Mouse (Mus musculus) hindbrain, embryonic 10.5 days (tissue): ENCODE data around the gene Cdk2. TPM values are rescaled to one million over a fixed set of nuclear protein-coding genes. Genes with fewer than 3 reads are reported as not detected.
A peak's percentile ranks its signal among the peaks of the same experiment; 100 is the strongest.
"Not testable (repeated sequence)": the region's sequence is repeated elsewhere in the genome, so short reads cannot be mapped to it uniquely, and the experiment has no call there.

Experiments
- DNase-seq: peaks from one replicate; pipeline ENCODE4 v3.0.0-alpha.2; 2017; ENCODE audit warnings: low spot score
- H3K27ac ChIP-seq: fragments of 300-500 bp; sonication (generic); 2 replicates; pipeline ENCODE4 v1.5.1; 2016; ENCODE audit warnings: mild to moderate bottlenecking, moderate library complexity
- H3K27me3 ChIP-seq: fragments of 300-500 bp; sonication (generic); 2 replicates; pipeline ENCODE4 v1.6.1; 2016; ENCODE audit warnings: mild to moderate bottlenecking; ENCODE audit not compliant: poor library complexity, insufficient read depth, severe bottlenecking
- H3K36me3 ChIP-seq: fragments of 300-500 bp; sonication (generic); 2 replicates; pipeline ENCODE4 v1.6.1; 2016; ENCODE audit warnings: mild to moderate bottlenecking, moderate library complexity
- H3K4me1 ChIP-seq: fragments of 300-500 bp; sonication (generic); replicated peaks from 2 replicates; pipeline ENCODE4 v1.6.1; 2016; ENCODE audit warnings: mild to moderate bottlenecking
- H3K4me3 ChIP-seq: fragments of 300-500 bp; sonication (generic); 2 replicates; pipeline ENCODE4 v1.5.1; 2016; ENCODE audit warnings: mild to moderate bottlenecking, moderate library complexity
- H3K9me3 ChIP-seq: fragments of 300-500 bp; sonication (generic); 2 replicates; pipeline ENCODE4 v1.6.1; 2016; ENCODE audit warnings: mild to moderate bottlenecking, moderate library complexity
- WGBS: fragments of 180-500 bp; shearing (Covaris S2); methylation state at CpG from one replicate; pipeline ENCODE4 v1.1.7; 2016; 5-methylcytosine and 5-hydroxymethylcytosine counted together
- polyA plus RNA-seq: library from polyadenylated mRNA; unstranded; fragments of >200 nt; fragmentation: Nextera tagmentation; extraction: Ambion mirVana; gene quantifications from 2 replicates; pipeline ENCODE4 v1.2.1, GENCODE M21; 2016

The Cdk2 gene
- polyA plus RNA-seq, 1 experiment from 2014 or later: 91.0 TPM

DNA sequence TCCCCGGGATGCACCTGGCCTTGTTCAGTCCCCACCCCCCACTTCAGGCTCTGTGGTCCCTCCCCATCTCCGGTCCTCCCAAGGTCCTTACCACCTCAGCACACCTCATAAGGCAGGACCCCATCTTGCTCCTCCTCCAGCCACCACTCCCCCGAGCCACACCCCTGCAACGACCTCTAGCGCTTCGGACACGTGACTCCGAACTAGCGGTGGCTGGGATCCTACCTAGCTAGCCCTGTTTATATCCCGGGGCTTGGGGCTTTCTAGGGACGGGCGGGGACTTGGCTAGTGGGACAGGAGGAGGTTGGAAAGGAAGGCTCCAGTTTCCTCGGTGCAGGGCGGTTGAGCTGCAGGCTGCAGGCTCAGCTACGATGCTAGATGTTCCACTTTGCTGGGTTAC is 32.6 kb upstream of the Cdk2 start:
- 4% methylated on average over 15 of the region's 15 CpGs for WGBS
- Histone ChIP-seq H3K36me3 (peaks cover 6% of the 10 kb centered on the region; the same call in 1 of the 2 replicates), H3K4me3 (peak overlapping the region; percentile 34), H3K27ac (0 out of 2 replicates have a peak overlapping the region, but pooled peaks have one; percentile 14), H3K27me3 (peaks cover 14% of the 10 kb centered on the region), H3K9me3 (no peaks in the 10 kb centered on the region), H3K4me1 (peaks cover 8% of the 10 kb centered on the region; the same call in 1 of the 2 replicates)
- peak; percentile 24 for DNase-seq

DNA sequence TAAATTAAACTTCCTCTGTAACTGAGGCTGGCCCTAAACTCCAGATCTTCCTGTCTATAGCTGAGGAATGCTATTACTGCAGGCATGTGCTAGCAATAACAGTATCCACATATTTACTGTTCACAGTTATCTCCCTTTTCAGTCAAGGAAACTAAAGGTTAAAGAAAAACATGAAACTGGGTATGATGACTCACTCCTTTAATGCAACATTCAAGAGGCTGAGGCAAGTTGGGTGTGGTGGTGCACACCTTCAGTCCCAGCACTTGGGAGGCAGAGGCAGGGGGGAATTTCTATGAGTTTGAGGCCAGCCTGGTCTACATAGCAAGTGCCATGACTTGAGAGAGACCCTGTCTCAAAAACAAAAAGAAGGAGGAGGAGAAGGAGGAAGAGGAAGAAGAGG is 27.2 kb upstream of the Cdk2 start:
- Histone ChIP-seq H3K4me1 (0 out of 2 replicates have a peak, but pooled peaks cover under 1% of the 10 kb centered on the region), H3K4me3 (no peak overlapping the region), H3K9me3 (no peaks in the 10 kb centered on the region), H3K36me3 (peaks cover 6% of the 10 kb centered on the region; the same call in 1 of the 2 replicates), H3K27me3 (no peaks in the 10 kb centered on the region), H3K27ac (no peak overlapping the region)
- DNase-seq: no peak

DNA sequence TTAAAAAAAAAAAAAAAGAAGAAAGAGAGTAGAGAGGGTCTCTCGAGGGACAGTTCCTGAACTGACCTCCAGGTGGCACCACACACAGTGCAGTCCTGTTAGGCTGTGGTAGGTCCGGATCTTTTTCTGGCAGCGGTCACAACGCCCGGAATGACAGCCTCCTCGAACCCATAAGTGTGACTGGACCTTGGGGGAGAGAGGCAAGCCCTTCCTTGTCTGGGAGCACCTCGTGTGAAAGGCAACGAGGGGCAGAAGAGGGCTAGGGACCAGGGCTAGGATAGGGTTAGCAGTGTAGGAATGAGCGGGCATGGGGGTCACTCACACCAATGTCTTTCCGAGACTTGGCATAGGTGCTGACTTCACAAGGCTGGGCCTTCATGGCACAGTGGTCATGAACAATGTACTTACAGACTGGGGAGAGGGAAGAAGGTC is 26.2 kb upstream of the Cdk2 start:
- DNase-seq: peak; percentile 68
- Histone ChIP-seq H3K36me3 (peaks cover 6% of the 10 kb centered on the region; the same call in 1 of the 2 replicates), H3K4me3 (no peak overlapping the region; the same call in 1 of the 2 replicates), H3K9me3 (no peaks in the 10 kb centered on the region), H3K27ac (no peak overlapping the region), H3K27me3 (no peaks in the 10 kb centered on the region), H3K4me1 (no peaks in the 10 kb centered on the region)
- WGBS: 22% methylated on average over 10 of the region's 10 CpGs

DNA sequence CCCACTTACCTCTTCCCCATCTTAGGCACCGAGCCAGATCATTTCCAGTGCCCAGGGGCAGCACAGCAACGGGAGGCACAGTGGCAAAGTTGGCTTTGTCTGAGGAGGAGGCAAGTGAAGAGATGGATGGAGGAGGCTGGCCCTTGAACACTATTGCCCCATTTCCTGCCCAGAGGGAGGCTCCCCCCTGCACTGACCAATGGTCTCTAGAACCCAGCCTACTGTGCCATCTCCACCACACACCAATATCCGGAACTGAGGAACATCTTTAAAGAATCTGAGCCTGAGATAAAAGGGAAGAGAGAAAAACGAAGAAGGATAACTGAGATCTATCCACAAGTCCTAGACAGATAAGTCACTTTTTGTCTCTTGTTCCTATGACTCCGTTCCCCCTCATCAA is 23.2 kb upstream of the Cdk2 start:
- H3K9me3 ChIP-seq: no peaks in the 10 kb centered on the region
- H3K4me1 ChIP-seq: no peaks in the 10 kb centered on the region
- no peak overlapping the region for H3K4me3 ChIP-seq
- no peaks in the 10 kb centered on the region for H3K27me3 ChIP-seq
- no peak overlapping the region for H3K27ac ChIP-seq
- H3K36me3 ChIP-seq: peaks cover 4% of the 10 kb centered on the region; the same call in 1 of the 2 replicates
- 89% methylated on average over 5 of the region's 5 CpGs for WGBS
- DNase-seq: no peak

DNA sequence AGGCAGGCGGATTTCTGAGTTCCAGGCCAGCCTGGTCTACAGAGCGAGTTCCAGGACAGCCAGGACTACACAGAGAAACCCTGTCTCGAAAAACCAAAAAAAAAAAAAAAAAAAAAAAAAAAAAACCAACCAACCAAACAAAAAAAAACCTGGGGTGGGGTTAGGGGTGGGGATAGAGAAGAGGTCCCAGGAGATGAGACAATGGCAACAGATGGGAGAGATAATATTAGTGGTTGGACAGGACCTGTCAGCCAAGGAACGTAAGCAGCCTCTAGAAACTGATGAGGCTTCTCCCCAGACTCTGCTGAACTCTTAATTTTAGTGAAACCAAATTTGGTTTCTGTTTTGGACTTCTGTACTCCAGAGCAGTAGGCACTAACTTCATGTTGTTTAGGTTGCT is 20.6 kb upstream of the Cdk2 start:
- not testable (repeated sequence) for H3K4me3 ChIP-seq, H3K36me3 ChIP-seq, DNase-seq, H3K27ac ChIP-seq, H3K9me3 ChIP-seq, H3K27me3 ChIP-seq, H3K4me1 ChIP-seq
- 80% methylated on average over 4 of the region's 4 CpGs for WGBS

DNA sequence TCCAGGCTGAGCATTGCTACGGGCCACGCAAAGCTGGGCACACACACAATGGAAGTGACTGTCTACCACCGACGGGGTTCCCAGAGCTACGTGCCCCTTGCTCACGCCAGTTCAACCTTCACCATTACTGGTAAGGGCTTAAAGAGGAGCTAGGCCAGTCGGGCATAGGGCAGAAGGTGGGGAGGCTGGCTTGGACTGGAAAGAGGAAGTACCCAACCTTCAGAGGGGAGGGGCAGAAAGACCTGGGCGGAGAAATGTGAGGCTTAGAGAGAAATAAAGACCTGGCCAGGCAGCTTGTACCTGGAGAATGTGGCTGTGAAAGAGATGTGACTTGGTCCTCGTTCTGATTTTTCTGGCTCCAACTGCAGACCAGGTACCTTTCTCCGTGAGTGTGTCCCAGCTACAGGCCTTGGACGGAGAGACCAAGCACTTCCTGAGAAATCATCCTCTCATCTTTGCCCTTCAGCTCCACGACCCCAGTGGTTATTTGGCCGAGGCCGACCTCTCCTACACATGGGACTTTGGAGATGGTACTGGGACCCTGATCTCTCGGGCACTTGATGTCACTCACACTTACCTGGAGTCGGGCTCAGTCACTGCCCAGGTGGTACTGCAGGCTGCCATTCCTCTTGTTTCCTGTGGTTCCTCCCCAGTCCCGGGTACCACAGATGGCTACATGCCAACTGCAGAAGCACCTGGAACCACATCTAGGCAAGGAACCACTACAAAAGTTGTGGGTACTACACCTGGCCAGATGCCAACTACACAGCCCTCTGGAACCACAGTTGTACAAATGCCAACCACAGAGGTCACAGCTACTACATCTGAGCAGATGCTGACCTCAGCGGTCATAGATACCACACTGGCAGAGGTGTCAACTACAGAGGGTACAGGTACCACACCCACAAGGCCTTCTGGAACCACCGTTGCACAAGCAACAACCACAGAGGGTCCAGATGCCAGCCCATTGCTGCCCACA is 11.0 kb upstream of the Cdk2 start:
- H3K4me1 ChIP-seq: no peaks in the 10 kb centered on the region
- DNase-seq: no peak
- WGBS: 91% methylated on average over 19 of the region's 19 CpGs
- no peak overlapping the region for H3K4me3 ChIP-seq
- no peaks in the 10 kb centered on the region for H3K9me3 ChIP-seq
- H3K27ac ChIP-seq: no peak overlapping the region
- no peaks in the 10 kb centered on the region for H3K27me3 ChIP-seq
- H3K36me3 ChIP-seq: no peaks in the 10 kb centered on the region

DNA sequence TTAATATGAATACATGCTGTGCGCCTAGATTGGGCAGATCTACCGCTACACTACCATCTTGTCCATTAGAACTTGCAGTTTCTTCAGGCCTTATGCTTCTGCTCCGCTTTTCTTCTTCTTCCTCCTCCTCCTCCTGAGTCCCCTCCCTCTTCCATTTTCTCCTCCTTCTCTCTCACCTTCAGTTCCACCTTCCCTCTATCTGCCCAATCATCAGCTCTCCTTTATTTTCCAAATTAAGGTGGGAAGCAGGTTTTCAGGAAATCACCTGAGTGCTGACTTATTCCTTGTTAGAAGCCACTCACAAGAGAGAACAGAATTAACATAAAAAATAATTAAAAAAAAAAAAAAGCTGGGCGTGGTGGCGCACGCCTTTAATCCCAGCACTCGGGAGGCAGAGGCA is 6.5 kb upstream of the Cdk2 start:
- H3K4me1 ChIP-seq, H3K9me3 ChIP-seq, H3K36me3 ChIP-seq, H3K27ac ChIP-seq, H3K4me3 ChIP-seq, DNase-seq, H3K27me3 ChIP-seq: not testable (repeated sequence)
- 95% methylated on average over 7 of the region's 7 CpGs for WGBS

DNA sequence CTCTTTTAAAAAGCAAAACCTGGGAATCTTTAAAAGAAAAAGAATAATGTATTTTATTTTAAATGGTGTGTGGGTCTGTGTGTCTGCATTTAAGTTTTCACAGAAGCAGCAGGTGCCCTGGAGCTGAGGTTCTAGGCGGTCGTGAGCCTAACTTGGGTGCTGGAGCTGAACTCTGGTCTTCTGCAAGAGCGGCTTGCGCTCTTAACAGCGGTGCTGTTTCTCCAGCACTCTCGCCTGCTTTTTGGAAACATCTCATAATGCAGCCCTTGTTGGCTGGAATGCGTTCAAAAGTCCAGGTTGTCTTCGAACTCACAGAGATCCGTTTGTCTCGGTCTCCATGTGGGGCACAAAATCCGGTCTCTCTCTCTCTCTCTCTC is 474 bp upstream of the Cdk2 start:
- no peak for DNase-seq
- WGBS: 12% methylated on average over 11 of the region's 11 CpGs
- Histone ChIP-seq H3K4me3 (peak overlapping the region; percentile 90), H3K4me1 (peaks cover 31% of the 10 kb centered on the region), H3K9me3 (no peaks in the 10 kb centered on the region), H3K27me3 (0 out of 2 replicates have a peak, but pooled peaks cover 2% of the 10 kb centered on the region), H3K36me3 (peaks cover 32% of the 10 kb centered on the region), H3K27ac (peak overlapping the region; percentile 95)

DNA sequence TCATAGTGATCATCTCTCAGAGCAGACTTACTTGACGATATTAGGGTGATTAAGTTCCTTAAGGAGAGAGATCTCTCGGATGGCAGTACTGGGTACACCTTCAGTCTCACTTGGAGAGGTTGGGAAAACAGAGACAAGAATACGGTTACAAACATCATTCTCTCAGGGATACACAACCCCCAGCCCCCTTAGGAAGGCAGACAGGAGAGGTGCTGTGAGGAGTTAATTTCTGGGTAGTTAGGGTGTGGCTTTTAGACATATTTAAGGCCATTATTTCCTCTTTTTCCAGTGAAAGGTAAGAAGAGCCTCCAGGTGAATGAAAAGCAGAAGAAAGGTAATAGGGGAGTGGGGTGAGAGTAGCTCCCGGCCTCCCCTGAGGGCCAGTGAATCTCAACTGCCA is 936 bp downstream of the Cdk2 start, which contains the start of gene Pmel:
Pmel (plus strand) TSS at position 301 of the 400 bp plus-strand sequence.
- H3K27ac ChIP-seq: peak within 1 kb of the TSS; percentile 95
- H3K9me3 ChIP-seq: no peaks in the 10 kb centered on the region
- 32% methylated on average over 4 of the region's 4 CpGs for WGBS
- H3K36me3 ChIP-seq: peaks cover 46% of the 10 kb centered on the region
- 0 out of 2 replicates have a peak, but pooled peaks cover 2% of the 10 kb centered on the region for H3K27me3 ChIP-seq
- H3K4me3 ChIP-seq: peak within 1 kb of the TSS; percentile 90
- no peak for DNase-seq
- H3K4me1 ChIP-seq: peaks cover 31% of the 10 kb centered on the region

DNA sequence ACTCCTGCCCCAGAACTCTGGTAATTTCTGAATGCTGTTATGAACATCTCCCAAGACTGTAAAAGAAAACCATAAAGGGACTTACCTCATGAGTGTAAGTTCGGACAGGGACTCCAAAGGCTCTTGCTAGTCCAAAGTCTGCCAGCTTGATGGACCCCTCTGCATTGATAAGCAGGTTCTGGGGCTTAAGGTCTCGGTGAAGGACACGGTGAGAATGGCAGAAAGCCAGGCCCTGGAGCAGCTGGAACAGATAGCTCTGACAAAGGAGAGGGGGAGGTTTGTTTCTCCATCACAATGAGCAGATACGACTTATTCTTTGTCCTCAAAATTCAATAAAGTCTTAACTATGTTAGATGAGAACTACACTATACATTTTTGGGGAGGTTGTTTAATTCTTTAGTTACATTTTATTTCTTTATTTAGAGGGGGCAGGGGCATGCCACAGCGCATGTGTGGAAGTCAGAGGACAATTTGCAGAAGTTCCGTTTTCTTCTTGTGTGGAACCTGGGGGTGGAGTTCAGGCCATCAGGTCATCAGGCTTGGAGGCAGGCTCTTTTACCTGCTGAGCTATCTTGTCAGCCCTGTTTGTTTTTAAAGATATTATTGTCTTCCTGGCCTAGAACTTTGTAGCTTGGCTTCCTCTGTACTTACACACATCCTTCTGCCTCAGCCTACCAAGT is 2.4 kb downstream of the Cdk2 start:
- Histone ChIP-seq H3K9me3 (no peaks in the 10 kb centered on the region), H3K4me1 (peaks cover 31% of the 10 kb centered on the region), H3K27ac (no peak overlapping the region), H3K4me3 (no peak overlapping the region), H3K36me3 (peaks cover 58% of the 10 kb centered on the region), H3K27me3 (0 out of 2 replicates have a peak, but pooled peaks cover 2% of the 10 kb centered on the region)
- WGBS: 88% methylated on average over 6 of the region's 6 CpGs
- no peak for DNase-seq

DNA sequence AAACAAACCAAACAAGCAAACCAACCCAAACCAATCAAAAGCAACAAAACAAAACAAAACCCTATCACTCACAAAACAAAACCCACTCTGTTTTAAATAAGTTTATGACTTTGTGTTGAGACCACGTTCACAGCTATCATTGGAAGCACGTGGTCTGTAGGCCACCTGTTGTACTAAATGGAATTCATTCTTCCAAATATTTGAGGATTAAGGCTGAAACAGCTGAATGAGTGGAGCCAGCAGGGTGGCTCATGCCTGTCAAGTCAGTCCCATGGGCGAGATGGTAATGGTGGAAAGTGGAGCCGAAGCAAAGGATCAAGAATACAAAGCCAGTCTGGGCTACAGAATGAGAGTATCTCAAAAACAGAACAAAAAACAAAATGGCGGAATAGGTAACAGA is 4.1 kb downstream of the Cdk2 start:
- Histone ChIP-seq H3K4me3 (no peak overlapping the region), H3K36me3 (peaks cover 61% of the 10 kb centered on the region), H3K4me1 (peaks cover 31% of the 10 kb centered on the region), H3K9me3 (no peaks in the 10 kb centered on the region), H3K27ac (no peak overlapping the region), H3K27me3 (no peaks in the 10 kb centered on the region)
- WGBS: 96% methylated on average over 5 of the region's 5 CpGs
- DNase-seq: no peak

DNA sequence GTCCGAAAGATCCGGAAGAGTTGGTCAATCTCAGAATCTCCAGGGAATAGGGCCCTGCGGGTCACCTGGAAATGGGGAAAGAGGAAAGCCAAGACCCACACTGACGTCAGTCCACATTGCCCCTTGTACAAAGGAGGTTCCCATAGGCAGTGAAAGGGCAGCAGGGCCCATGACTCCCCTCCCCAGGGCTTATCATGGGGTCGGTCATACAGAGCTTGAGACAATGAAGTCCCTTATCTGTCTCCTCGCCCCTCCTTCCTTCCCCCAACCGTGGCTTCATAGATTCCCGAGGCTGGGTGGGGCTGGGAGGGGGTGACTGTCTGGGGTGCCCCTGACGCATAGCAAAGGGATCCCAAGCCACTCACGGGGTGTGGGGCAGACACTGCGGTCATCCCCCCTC is 5.2 kb downstream of the Cdk2 start:
- DNase-seq: no peak
- Histone ChIP-seq H3K27ac (no peak overlapping the region), H3K27me3 (no peaks in the 10 kb centered on the region), H3K4me1 (peaks cover 30% of the 10 kb centered on the region), H3K9me3 (no peaks in the 10 kb centered on the region), H3K36me3 (peaks cover 61% of the 10 kb centered on the region), H3K4me3 (no peak overlapping the region)
- WGBS: 83% methylated on average over 11 of the region's 11 CpGs

DNA sequence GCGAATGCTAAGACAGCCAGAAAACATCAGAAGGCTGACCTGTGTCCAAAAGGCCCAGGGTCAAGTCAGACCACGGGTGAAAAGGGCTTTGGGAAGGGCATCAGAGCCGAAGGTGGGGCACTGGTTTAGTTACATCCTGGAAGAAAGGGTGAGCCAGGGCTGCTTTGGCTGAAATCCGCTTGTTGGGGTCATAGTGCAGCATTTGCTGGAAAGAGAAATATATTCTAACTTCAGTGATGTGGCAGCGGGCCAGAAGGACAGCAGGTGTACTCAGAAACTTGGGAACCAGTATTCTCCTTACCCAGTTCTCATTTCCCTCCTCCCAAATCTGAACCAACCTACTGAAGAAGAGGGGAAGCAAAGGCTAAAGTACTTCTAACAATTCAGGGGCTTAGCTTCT is 5.8 kb downstream of the Cdk2 start:
- WGBS: 89% methylated on average over 5 of the region's 5 CpGs
- Histone ChIP-seq H3K27ac (no peak overlapping the region), H3K36me3 (peaks cover 61% of the 10 kb centered on the region), H3K4me1 (peaks cover 29% of the 10 kb centered on the region), H3K9me3 (no peaks in the 10 kb centered on the region), H3K27me3 (no peaks in the 10 kb centered on the region), H3K4me3 (no peak overlapping the region)
- no peak for DNase-seq
